Mouse (Mus musculus): ENCODE data around the gene Hpse2. TPM values are rescaled to one million over a fixed set of nuclear protein-coding genes. Genes with fewer than 3 reads are reported as not detected.

The Hpse2 gene
- total RNA-seq, 1 experiment, result 0.27 TPM

DNA sequence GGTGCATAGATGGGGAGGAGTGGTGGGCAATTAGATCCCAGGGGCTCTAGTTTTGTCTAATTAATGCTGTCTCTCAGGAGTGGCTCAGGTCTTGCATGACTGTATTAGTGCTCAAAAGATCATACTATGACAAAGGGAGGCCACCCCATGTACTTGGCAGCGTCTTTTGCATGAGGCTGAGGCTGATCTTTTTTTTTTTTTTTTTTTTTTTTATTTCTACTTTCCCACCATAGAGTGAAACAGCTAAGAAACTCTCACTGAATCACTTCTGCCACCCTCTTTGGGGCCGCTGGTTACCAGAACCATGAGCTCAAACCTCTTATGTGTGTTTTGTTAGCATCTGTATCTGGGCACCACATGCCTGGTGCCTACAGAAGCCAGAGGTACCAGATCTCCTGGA lies 549.0 kb downstream of the Hpse2 start:
- TF ChIP-seq ZNF384 (IDR thresholded peaks at IDR 0.05; ENCODE audit: low read depth, low read length) (no peak), ZC3H11A (IDR thresholded peaks at IDR 0.05; ENCODE audit: borderline replicate concordance, low read depth, low read length) (no peak), MAFK (IDR thresholded peaks at IDR 0.05; ENCODE audit: insufficient read depth, low read depth, low read length) (no peak), HCFC1 (IDR thresholded peaks at IDR 0.05; ENCODE audit: borderline replicate concordance, insufficient read depth, low read length) (no peak), CHD2 (IDR thresholded peaks at IDR 0.05; ENCODE audit: low read depth, low read length) (no peak)
- DNase-seq (ENCODE audit: low read depth, low spot score), result no peak
- no peak overlapping the region for H3K27ac ChIP-seq (ENCODE audit: insufficient read depth, low read depth, low read length, poor library complexity, severe bottlenecking)
- in situ Hi-C loops (cut with MboI; ENCODE audit: low sequenced_read_pairs in 2 of 2, unreplicated experiment in 2 of 2), result no loop called here
- H3K9me3 ChIP-seq (ENCODE audit: control insufficient read depth, insufficient read depth, low read depth, low read length), result no peaks in the 10 kb centered on the region
- H3K4me1 ChIP-seq (ENCODE audit: control insufficient read depth in 2 of 2, insufficient read depth in 2 of 2, low read length in 2 of 2, poor library complexity in 1 of 2), result no peaks in the 10 kb centered on the region
- H3K9ac ChIP-seq (ENCODE audit: insufficient read depth, low read depth, low read length, poor library complexity, severe bottlenecking), result no peak overlapping the region
- H3K4me3 ChIP-seq (ENCODE audit: insufficient read depth in 1 of 2, low read depth in 1 of 2, low read length in 2 of 2, poor library complexity in 1 of 2, severe bottlenecking in 1 of 2), result no peak overlapping the region
- no peaks in the 10 kb centered on the region for H3K36me3 ChIP-seq (ENCODE audit: control insufficient read depth, insufficient read depth, low read length, poor library complexity, severe bottlenecking)

DNA sequence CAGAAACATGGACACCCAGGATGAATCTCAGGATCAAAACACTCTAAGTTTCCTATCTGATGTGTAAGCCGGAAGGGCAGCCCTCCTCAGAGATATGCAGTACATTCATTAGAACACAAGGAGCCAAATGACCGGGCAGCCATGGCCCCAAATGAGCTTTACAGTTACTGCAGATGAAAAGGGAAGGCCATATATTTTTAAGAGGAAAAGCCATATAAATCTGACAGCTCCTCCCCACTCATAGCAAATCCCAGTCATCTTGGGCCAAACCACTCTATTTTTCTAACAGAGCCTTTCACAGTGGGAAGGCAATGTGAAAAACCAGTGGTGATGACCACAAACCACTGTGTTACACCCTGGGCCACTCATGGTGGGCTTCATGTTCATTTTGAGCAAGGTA lies 549.9 kb downstream of the Hpse2 start:
- H3K4me1 ChIP-seq (ENCODE audit: control insufficient read depth in 2 of 2, insufficient read depth in 2 of 2, low read length in 2 of 2, poor library complexity in 1 of 2), result no peaks in the 10 kb centered on the region
- H3K27ac ChIP-seq (ENCODE audit: insufficient read depth, low read depth, low read length, poor library complexity, severe bottlenecking), result no peak overlapping the region
- no peak for TF ChIP-seq ZNF384 (IDR thresholded peaks at IDR 0.05; ENCODE audit: low read depth, low read length)
- no peak for TF ChIP-seq MAFK (IDR thresholded peaks at IDR 0.05; ENCODE audit: insufficient read depth, low read depth, low read length)
- no peak for TF ChIP-seq CHD2 (IDR thresholded peaks at IDR 0.05; ENCODE audit: low read depth, low read length)
- TF ChIP-seq ZC3H11A (IDR thresholded peaks at IDR 0.05; ENCODE audit: borderline replicate concordance, low read depth, low read length), result no peak
- no peak for TF ChIP-seq HCFC1 (IDR thresholded peaks at IDR 0.05; ENCODE audit: borderline replicate concordance, insufficient read depth, low read length)
- no peaks in the 10 kb centered on the region for H3K9me3 ChIP-seq (ENCODE audit: control insufficient read depth, insufficient read depth, low read depth, low read length)
- no peak overlapping the region for H3K9ac ChIP-seq (ENCODE audit: insufficient read depth, low read depth, low read length, poor library complexity, severe bottlenecking)
- no peak overlapping the region for H3K4me3 ChIP-seq (ENCODE audit: insufficient read depth in 1 of 2, low read depth in 1 of 2, low read length in 2 of 2, poor library complexity in 1 of 2, severe bottlenecking in 1 of 2)
- in situ Hi-C loops (cut with MboI; ENCODE audit: low sequenced_read_pairs in 2 of 2, unreplicated experiment in 2 of 2), result no loop called here
- H3K36me3 ChIP-seq (ENCODE audit: control insufficient read depth, insufficient read depth, low read length, poor library complexity, severe bottlenecking), result no peaks in the 10 kb centered on the region
- DNase-seq (ENCODE audit: low read depth, low spot score), result no peak

DNA sequence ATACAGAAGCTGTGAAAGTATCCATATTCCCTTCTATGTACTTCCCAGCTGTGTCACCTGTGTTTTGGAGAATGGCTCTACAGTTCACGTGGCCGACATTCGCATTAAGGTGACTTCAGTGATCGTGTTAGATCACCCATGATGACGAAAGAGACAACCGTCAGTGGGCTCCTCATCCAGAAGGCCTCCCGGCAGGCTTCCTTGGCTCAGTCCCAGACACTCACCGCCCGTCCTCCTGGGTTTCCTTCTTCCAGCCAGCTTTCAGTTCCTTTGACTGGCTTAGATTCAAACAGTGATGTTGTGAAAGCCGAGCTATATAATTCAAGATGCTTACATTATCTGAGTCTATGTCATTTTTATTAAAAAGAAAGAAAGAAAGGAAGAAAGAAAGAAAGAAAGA lies 550.6 kb downstream of the Hpse2 start:
- in situ Hi-C loops (cut with MboI; ENCODE audit: low sequenced_read_pairs in 2 of 2, unreplicated experiment in 2 of 2), result no loop called here
- Histone ChIP-seq H3K9me3 (ENCODE audit: control insufficient read depth, insufficient read depth, low read depth, low read length) (no peaks in the 10 kb centered on the region), H3K4me3 (ENCODE audit: insufficient read depth in 1 of 2, low read depth in 1 of 2, low read length in 2 of 2, poor library complexity in 1 of 2, severe bottlenecking in 1 of 2) (no peak overlapping the region), H3K4me1 (ENCODE audit: control insufficient read depth in 2 of 2, insufficient read depth in 2 of 2, low read length in 2 of 2, poor library complexity in 1 of 2) (no peaks in the 10 kb centered on the region), H3K9ac (ENCODE audit: insufficient read depth, low read depth, low read length, poor library complexity, severe bottlenecking) (no peak overlapping the region), H3K27ac (ENCODE audit: insufficient read depth, low read depth, low read length, poor library complexity, severe bottlenecking) (no peak overlapping the region), H3K36me3 (ENCODE audit: control insufficient read depth, insufficient read depth, low read length, poor library complexity, severe bottlenecking) (no peaks in the 10 kb centered on the region)
- TF ChIP-seq MAFK (IDR thresholded peaks at IDR 0.05; ENCODE audit: insufficient read depth, low read depth, low read length) (no peak), ZNF384 (IDR thresholded peaks at IDR 0.05; ENCODE audit: low read depth, low read length) (no peak), CHD2 (IDR thresholded peaks at IDR 0.05; ENCODE audit: low read depth, low read length) (no peak), HCFC1 (IDR thresholded peaks at IDR 0.05; ENCODE audit: borderline replicate concordance, insufficient read depth, low read length) (no peak), ZC3H11A (IDR thresholded peaks at IDR 0.05; ENCODE audit: borderline replicate concordance, low read depth, low read length) (no peak)
- no peak for DNase-seq (ENCODE audit: low read depth, low spot score)

DNA sequence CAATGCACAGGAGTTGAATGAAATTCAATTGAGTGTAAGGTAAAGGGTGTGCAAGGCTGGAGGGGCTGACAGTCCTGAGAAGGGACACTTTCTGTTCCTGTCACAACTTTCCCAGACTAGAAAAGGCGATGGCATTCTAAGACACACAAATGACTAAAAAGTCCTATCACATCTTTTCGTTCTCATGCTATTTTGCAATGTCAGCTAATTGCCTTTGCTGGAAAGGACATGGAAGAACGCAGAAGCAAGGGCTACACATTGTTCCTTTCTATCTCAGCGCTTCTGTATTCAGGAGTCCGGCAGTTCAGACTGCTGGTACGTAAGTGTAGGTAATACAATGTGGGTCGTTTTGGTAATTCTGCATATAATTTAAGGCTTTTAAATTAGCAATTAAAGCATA lies 555.0 kb downstream of the Hpse2 start:
- no peak for DNase-seq (ENCODE audit: low read depth, low spot score)
- no peaks in the 10 kb centered on the region for H3K4me1 ChIP-seq (ENCODE audit: control insufficient read depth in 2 of 2, insufficient read depth in 2 of 2, low read length in 2 of 2, poor library complexity in 1 of 2)
- no peak overlapping the region for H3K9ac ChIP-seq (ENCODE audit: insufficient read depth, low read depth, low read length, poor library complexity, severe bottlenecking)
- no peak overlapping the region for H3K4me3 ChIP-seq (ENCODE audit: insufficient read depth in 1 of 2, low read depth in 1 of 2, low read length in 2 of 2, poor library complexity in 1 of 2, severe bottlenecking in 1 of 2)
- TF ChIP-seq CHD2 (IDR thresholded peaks at IDR 0.05; ENCODE audit: low read depth, low read length), result no peak
- TF ChIP-seq HCFC1 (IDR thresholded peaks at IDR 0.05; ENCODE audit: borderline replicate concordance, insufficient read depth, low read length), result no peak
- TF ChIP-seq ZNF384 (IDR thresholded peaks at IDR 0.05; ENCODE audit: low read depth, low read length), result no peak
- TF ChIP-seq ZC3H11A (IDR thresholded peaks at IDR 0.05; ENCODE audit: borderline replicate concordance, low read depth, low read length), result no peak
- TF ChIP-seq MAFK (IDR thresholded peaks at IDR 0.05; ENCODE audit: insufficient read depth, low read depth, low read length), result peak; percentile 74; the same call in 1 of the 2 replicates
- H3K36me3 ChIP-seq (ENCODE audit: control insufficient read depth, insufficient read depth, low read length, poor library complexity, severe bottlenecking), result no peaks in the 10 kb centered on the region
- no peaks in the 10 kb centered on the region for H3K9me3 ChIP-seq (ENCODE audit: control insufficient read depth, insufficient read depth, low read depth, low read length)
- H3K27ac ChIP-seq (ENCODE audit: insufficient read depth, low read depth, low read length, poor library complexity, severe bottlenecking), result no peak overlapping the region
- in situ Hi-C loops (cut with MboI; ENCODE audit: low sequenced_read_pairs in 2 of 2, unreplicated experiment in 2 of 2), result no loop called here

DNA sequence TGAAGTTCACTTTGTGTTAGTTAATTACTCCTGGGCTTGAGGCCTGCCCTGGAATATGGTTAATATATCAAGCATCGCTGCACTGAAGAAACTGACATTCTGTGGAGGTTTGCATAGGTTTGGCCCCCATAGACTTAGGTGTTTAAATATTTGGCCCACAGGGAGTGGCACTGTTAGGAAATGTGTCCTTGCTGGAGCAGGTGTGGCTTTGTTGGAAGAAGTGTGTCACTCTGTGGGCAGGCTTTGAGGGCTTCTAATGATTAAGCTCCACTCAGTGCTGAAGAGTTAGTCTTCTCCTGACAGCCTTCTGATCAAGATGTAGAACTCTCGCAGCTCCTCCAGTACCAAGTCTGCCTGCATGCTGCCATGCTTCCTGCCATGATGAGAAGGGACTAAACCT lies 555.9 kb downstream of the Hpse2 start:
- TF ChIP-seq ZC3H11A (IDR thresholded peaks at IDR 0.05; ENCODE audit: borderline replicate concordance, low read depth, low read length) (no peak), ZNF384 (IDR thresholded peaks at IDR 0.05; ENCODE audit: low read depth, low read length) (no peak), HCFC1 (IDR thresholded peaks at IDR 0.05; ENCODE audit: borderline replicate concordance, insufficient read depth, low read length) (no peak), CHD2 (IDR thresholded peaks at IDR 0.05; ENCODE audit: low read depth, low read length) (no peak), MAFK (IDR thresholded peaks at IDR 0.05; ENCODE audit: insufficient read depth, low read depth, low read length) (no peak)
- in situ Hi-C loops (cut with MboI; ENCODE audit: low sequenced_read_pairs in 2 of 2, unreplicated experiment in 2 of 2), result no loop called here
- Histone ChIP-seq H3K9ac (ENCODE audit: insufficient read depth, low read depth, low read length, poor library complexity, severe bottlenecking) (no peak overlapping the region), H3K27ac (ENCODE audit: insufficient read depth, low read depth, low read length, poor library complexity, severe bottlenecking) (no peak overlapping the region), H3K4me3 (ENCODE audit: insufficient read depth in 1 of 2, low read depth in 1 of 2, low read length in 2 of 2, poor library complexity in 1 of 2, severe bottlenecking in 1 of 2) (no peak overlapping the region), H3K9me3 (ENCODE audit: control insufficient read depth, insufficient read depth, low read depth, low read length) (no peaks in the 10 kb centered on the region), H3K36me3 (ENCODE audit: control insufficient read depth, insufficient read depth, low read length, poor library complexity, severe bottlenecking) (no peaks in the 10 kb centered on the region), H3K4me1 (ENCODE audit: control insufficient read depth in 2 of 2, insufficient read depth in 2 of 2, low read length in 2 of 2, poor library complexity in 1 of 2) (no peaks in the 10 kb centered on the region)
- DNase-seq (ENCODE audit: low read depth, low spot score), result no peak
